Mouse (Mus musculus) embryo, embryonic 11.5 days (tissue): ENCODE measurements around the gene Metap1.
A peak's percentile ranks its signal among the peaks of the same experiment; 100 is the strongest.

Experiments
- DNase-seq: peaks from one replicate; pipeline ENCODE4 v3.0.0-alpha.2; 2012; ENCODE audit warnings: low read depth, low spot score

The Metap1 gene

DNA sequence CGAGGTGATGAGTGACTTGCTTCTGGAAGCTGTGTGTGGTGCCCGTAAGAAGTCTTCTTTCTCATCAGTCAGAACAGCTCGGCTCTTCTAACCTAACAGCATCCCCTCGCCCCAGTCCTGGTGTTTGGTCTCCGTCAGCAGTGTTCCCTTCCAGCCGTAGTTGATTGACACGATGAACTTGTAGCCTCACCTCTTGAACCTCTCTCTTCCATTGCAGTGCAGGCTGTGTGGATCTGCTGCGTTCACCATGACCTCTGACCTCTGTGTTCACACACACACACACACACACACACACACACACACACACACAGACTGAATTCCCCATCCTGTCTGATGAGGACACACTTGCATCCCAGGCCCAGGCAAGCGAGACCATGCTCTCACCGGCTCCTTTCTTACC is 37.1 kb downstream of the Metap1 start:
- DNase-seq: no peak

DNA sequence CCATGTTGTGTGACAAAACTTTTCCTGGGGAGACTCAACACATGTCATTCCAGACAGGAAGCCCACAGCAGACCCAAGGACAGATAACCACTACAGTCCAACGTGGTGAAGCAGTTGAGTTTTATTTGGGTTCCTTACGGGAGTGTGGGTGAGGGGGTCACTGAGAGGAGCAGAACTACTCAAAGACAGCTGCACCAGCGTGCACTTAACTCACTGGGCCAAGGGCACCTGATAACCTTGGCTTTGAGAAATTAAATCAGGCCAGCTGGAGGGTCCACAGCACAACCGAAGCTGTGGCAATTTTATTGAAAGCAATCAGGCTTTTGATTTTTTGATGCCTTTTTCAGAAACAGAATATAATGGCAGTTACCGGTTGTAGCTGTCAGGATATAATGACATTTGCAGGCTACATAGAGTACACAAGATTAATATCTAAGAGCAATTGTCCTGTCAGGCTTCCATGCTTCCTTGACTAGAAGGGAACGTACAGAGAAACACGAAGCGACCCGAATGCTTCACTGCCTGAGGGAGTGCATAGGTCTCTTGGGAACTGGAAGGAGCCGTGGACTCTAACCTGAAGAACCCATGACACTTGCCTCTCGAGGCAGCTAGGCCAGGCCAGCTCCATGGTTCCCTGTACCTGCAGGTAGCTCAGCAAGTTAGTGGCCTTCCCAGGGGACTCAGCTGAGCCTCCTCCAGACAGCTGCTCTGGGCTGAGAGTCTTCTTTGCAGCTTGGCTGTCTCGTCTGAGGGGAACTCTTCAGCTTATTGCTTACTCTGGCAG is 41.0 kb downstream of the Metap1 start:
- no peak for DNase-seq

DNA sequence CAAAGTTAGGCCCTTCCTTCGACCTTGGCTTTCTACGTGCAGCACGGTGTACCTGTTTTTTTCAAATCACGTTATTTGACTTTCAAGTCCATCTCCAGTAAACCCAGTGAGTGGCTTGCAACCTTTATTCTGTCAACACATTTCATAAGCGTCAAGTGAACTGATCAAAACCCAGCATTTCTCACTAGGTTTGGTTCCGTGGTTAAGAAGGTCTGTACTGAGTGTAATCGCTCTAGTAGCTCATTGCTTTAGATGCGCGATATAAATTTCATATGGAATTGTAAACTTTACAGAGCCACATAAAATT is 45.9 kb downstream of the Metap1 start:
- no peak for DNase-seq

DNA sequence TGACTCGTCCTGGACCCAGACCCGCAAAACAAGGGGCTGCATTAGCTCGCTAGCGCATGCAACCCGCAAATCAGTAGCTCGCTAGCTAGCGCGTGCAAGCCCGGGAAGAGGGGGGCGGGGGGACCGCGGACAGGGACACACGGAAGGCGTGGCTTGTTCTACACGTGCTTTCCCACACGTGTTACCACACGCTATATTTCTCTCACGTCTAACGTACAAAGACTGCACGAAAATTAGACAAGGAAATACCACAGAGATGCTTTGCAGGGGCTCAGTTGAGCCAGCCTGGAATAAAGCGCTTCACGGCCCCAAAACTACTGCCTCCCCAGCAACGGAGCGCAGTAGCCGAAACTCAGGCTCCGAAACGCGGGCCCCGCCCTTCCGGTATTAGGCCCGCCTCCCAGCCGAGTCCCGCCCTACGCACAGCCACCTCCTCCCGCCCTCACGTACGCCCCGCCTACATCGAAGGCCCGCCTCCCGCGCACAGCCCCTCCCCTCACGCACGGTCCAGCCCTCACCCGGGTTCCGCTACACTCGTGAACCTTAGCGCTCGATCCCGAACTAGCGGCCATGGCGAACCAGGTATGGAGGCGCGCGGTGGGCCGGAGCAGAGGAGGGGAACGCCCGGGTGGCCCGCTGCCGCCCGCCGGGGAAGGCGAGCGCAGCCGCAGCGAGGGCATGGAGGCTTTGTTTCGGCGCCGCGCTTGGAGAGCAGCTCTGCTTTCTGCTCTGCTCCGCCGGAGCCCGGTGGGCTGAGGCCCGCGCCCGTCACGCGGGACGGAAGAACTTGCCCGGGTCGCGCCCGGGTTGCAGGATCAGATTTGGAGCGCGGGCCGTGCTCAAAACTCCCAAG is 46.5 kb downstream of the Metap1 start, which contains the start of gene Adh5:
Gene Adh5, plus strand, starts transcription at position 482 of the 853 bp plus-strand sequence.
- DNase-seq: peak; percentile 91

DNA sequence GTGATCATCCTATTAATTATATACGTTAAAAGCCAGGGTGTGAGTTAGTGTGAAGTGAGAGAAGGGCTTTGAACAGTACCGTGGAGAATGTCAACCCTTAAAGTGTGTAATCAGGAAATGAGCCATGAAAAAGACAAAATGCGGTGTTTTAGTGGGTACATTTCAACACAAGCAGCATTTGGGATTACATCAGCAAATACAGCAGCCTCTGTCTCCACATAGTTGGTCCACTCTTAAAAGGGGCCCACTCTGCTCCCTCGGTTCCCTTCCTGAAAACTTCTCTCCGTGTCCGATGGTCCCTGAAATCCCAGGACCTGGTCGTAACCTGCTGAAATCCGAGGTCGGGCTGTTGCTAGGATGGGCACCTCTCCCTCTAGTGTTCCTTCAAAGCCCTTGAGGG is 47.1 kb downstream of the Metap1 start:
- no peak for DNase-seq

DNA sequence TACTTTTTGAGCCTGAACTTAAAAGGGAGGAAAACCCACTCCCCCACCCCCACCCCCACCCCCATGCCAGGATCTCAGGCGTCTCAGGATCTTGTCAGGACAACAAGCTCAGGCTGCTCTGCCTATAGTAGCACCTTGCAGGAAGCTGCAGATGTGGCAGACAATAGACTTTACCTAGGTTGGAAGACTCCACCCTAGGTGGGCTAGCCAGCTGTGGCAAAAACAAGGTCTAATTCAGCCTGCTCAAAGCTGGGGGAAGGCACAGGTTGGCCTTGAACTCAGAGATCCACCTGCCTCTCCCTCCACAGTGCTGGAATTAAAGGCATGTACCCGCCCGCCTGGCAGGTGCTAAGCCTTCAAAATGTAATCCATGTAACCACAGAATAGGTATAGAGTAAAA is 50.6 kb downstream of the Metap1 start:
- no peak for DNase-seq

DNA sequence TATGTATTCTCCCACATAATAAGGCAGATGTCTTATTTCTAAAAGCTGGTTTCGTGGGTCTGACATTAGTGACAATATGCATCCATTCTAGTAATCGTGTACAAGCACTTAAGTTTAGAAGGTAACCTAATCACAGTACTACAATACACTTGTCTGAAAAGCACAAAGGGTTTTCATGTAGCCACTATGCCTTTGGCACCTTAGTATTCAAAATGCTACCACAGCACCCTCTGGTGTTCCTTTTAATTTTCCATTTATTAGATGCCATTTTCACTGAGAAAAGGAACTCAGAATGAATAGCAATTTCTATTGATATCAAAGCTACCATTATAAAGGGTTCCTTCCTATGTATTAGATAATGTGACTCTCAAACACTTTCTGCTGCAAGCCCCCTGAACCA is 57.5 kb downstream of the Metap1 start:
- DNase-seq: no peak

DNA sequence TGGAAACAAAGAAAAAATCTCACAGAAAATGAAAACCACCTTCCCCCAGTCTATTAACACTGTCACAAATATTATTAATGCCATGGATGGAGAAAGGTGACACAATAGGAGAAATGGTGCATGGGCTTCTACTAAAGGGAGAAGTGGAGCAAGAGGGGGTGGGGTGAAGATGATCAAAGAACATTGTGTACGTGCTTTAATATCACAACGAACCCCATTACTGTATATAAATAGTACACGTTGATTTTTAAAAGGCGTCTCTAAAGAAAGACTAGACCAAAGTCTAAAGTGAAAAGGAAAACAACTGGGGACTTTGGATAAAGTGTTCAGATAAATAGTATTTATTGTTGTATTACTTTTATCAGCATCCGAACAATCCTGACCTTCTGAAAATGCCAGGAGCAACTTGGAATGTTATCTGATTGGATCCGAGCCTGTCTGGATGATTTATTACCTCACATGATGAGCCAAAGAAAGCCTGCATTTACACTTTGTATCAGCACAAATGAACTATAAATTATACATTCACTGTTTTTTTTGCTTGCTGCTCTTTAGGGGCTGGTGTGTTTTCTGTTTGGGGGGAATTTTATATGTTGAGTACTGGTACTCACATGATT is 58.8 kb downstream of the Metap1 start:
- DNase-seq: no peak

DNA sequence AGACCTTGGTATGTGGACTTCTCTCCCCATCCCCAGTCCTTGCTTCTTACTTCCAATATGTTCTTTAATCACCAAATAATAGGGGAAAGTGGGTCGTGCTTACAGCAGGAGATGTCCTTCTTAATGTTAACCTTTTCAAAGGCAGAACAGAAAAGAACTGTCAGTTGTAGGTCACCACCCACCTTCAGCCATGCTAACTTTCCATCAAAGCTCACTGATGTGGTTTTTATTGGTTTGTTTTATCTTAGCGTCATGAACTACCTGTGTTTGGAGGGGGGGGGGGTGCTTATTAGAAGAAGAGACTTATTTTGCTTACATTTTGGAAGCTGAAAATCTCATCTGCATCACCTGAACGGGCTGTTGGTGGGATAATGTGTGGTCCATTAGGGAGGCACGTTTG is 65.1 kb downstream of the Metap1 start:
- DNase-seq: no peak

DNA sequence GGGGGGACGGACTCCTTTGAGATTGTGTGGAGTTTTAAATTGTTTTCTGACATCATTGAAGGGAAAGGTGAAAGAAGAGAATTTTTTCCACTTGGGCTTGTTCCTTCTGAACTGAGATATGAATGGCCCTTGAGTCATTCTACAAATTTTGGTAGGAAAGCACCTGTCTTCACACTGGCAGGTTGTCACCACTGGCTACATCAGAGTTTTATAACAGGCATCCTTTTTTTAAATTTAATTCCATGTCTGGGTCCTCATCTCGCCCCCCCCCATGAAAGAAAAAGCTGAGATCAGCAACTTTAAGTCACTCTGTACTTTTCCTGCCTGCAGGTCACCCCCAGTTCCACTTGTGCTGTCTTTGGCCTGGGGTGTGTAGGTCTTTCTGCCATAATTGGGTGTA is 65.7 kb downstream of the Metap1 start:
- no peak for DNase-seq

DNA sequence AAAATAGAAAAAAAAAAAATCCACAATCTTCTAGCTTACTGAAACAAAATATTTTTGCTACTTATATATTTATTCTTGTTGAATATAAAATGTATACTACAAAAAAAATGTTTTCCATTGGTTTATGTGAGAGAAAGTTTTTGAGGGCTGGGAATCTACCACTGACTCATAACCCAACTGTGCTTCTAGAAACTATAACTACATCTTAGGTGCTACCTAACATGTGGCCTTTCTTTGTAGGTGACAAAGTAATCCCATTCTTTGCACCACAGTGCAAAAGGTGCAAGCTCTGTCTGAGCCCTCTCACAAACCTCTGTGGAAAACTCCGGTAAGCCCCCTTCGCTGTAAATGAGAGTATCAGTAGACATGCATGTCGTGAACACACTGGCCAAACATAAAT is 68.9 kb downstream of the Metap1 start:
- DNase-seq: no peak

DNA sequence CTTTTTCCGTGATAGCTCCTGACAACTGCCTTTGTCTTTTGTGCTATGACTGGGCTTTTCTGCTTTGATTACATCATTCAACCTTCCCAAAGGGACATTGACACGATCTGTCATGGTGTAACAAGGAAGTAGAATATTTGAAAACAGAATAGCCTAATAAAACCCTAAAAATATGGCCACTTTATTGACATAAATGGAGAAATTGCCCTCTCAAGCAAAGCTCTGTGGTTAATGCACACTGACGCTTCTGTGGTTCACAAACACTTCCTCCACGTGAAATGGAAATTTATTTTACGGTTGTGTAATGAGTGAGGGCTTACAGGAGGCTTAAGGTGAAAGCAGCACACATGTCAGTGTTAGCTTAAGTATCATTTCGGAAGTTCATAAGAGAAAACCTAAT is 69.9 kb downstream of the Metap1 start:
- no peak for DNase-seq

DNA sequence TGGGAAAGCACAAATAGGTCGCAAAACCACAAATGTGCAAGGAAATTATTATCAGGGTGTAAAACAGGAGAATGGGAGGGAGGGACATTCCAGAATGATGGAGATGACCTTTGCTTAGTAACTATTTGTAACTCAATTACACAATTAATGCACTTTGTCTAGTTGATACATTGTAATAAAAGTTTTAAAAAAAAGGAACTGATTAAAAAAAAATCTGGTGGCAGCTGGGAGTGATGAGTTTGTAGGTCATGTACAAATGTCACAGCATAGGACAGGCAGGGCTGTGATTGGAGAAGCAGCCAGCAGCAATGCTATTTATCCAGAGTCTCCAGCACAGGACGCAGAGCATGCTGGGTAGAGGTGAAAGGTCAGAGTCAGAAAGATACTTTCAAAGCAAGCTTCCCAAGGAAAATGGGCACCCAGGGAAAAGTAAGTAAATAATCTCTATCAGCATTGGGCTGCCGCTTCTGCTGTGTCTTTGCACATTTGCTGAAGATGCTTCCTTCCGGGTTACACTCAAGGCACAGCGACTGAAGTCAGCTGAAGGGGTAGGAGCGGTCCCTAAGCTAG is 74.1 kb downstream of the Metap1 start, which contains the start of gene Adh4:
Gene Adh4, plus strand, starts transcription at position 346 of the 570 bp plus-strand sequence.
- peak; percentile 9 for DNase-seq

DNA sequence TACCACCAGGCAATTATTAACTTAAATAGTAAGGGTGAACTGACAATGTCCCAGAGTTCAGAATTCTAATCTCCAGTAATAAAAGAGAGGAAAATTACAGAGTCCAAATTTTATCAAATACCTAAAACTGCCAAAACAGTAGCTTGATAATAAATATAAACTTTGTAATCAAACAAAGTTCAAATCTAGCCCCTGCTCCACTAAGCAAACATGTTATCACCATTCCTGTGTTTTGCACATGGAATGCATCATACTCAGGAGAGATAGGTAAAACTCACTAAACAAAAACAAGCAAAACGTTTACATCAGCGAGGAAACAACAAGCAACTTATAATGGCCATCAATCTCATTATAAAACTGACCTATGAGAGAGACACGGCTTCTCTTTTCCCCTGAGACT is 79.1 kb downstream of the Metap1 start:
- DNase-seq: no peak

DNA sequence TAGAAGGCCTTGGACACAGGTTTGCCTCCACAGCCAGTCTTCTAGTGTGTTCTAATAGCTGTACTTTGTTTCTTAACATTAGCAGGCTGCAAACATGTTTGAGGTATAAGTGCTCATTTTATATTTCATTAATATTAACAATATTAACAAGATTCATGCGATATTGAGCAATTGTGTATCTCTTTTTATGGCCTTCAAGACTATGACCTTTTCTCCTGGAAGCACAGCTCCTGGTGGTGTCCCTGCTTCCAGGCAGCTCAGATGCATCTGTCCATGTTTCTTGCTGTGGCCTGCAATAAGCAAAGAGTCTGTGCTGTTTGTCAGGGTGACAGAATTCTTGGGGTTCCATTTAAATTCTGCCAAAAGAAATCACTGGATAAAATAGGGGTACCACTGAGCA is 79.7 kb downstream of the Metap1 start:
- no peak for DNase-seq
